In genomic region chr5:151023461-151023860, GRCm38 (mm10) we compare ENCODE assay signal across 7 mouse cellular contexts.
A peak's percentile ranks its signal among the peaks of the same experiment; 100 is the strongest.
DNase-seq lines count a peak whose midpoint lies in the region; ATAC-seq and TF ChIP-seq lines count a peak whose summit lies in the region.

No protein-coding gene starts in this region.

- WGBS in intestine, embryonic 16.5 days = 15% methylated on average over 8 of the region's 8 CpGs
- WGBS in midbrain, embryonic 10.5 days = 6% methylated on average over 8 of the region's 8 CpGs
- WGBS in stomach, embryonic 16.5 days = 9% methylated on average over 8 of the region's 8 CpGs

- H3K4me1 ChIP-seq in cortical plate, adult 2 months (ENCODE audit: control insufficient read depth, insufficient read depth, low read length) = peaks cover 20% of the 10 kb centered on the region
- peaks cover 10% of the 10 kb centered on the region for H3K4me1 ChIP-seq in intestine, embryonic 16.5 days (ENCODE audit: control insufficient read depth, insufficient read depth, low read length)
- peaks cover 24% of the 10 kb centered on the region for H3K4me1 ChIP-seq in midbrain, embryonic 10.5 days
- H3K4me1 ChIP-seq in stomach, embryonic 16.5 days (ENCODE audit: control insufficient read depth, insufficient read depth, low read length) = peaks cover 17% of the 10 kb centered on the region; the same call in 1 of the 2 replicates

- ATAC-seq in cerebellum, adult (ENCODE audit: insufficient number of reproducible peaks, low FRiP score, low TSS enrichment) = peak; percentile 76
- ATAC-seq in intestine, embryonic 16.5 days = peak; percentile 69
- ATAC-seq in stomach, embryonic 16.5 days (ENCODE audit: insufficient read depth, low FRiP score) = peak; percentile 83

- no peak for TF ChIP-seq CTCF in cortical plate, adult 2 months (IDR thresholded peaks at IDR 0.05; ENCODE audit: extremely low read depth, insufficient read depth, low read length)

- H3K36me3 ChIP-seq in intestine, embryonic 16.5 days (ENCODE audit: control insufficient read depth, insufficient read depth, low read length) = no peaks in the 10 kb centered on the region
- H3K36me3 ChIP-seq in midbrain, embryonic 10.5 days = no peaks in the 10 kb centered on the region
- no peaks in the 10 kb centered on the region for H3K36me3 ChIP-seq in stomach, embryonic 16.5 days (ENCODE audit: control insufficient read depth, insufficient read depth, low read length)

- H3K27me3 ChIP-seq in intestine, embryonic 16.5 days (replicated peaks; ENCODE audit: control insufficient read depth, insufficient read depth, low read length) = no peaks in the 10 kb centered on the region
- no peaks in the 10 kb centered on the region for H3K27me3 ChIP-seq in midbrain, embryonic 10.5 days (ENCODE audit: low read depth, poor library complexity, severe bottlenecking)
- no peaks in the 10 kb centered on the region for H3K27me3 ChIP-seq in stomach, embryonic 16.5 days (ENCODE audit: control insufficient read depth, insufficient read depth, low read length)

- no peak overlapping the region for H3K4me2 ChIP-seq in intestine, embryonic 16.5 days (ENCODE audit: low read depth, low read length)
- peak overlapping the region; percentile 24; the same call in 1 of the 2 replicates for H3K4me2 ChIP-seq in stomach, embryonic 16.5 days (ENCODE audit: low read depth, low read length)

- no peaks in the 10 kb centered on the region for H3K9me3 ChIP-seq in intestine, embryonic 16.5 days (ENCODE audit: control insufficient read depth, low read length)
- no peaks in the 10 kb centered on the region for H3K9me3 ChIP-seq in midbrain, embryonic 10.5 days (replicated peaks)
- H3K9me3 ChIP-seq in stomach, embryonic 16.5 days (replicated peaks; ENCODE audit: control insufficient read depth, low read length) = no peaks in the 10 kb centered on the region

- H3K4me3 ChIP-seq in cortical plate, adult 2 months (ENCODE audit: insufficient read depth, low read length) = no peak overlapping the region
- H3K4me3 ChIP-seq in intestine, embryonic 16.5 days (ENCODE audit: low read length) = no peak overlapping the region; the same call in 1 of the 2 replicates
- H3K4me3 ChIP-seq in midbrain, embryonic 10.5 days = peak overlapping the region; percentile 20; the same call in 1 of the 2 replicates
- no peak overlapping the region for H3K4me3 ChIP-seq in stomach, embryonic 16.5 days (replicated peaks; ENCODE audit: low read length)

- DNase-seq in heart, adult 11 months = peak; percentile 96
- peak; percentile 38 for DNase-seq in midbrain, embryonic 10.5 days (ENCODE audit: low spot score)
- DNase-seq in spleen, postnatal 4 days (ENCODE audit: low spot score in 2 of 2) = no peak

- H3K9ac ChIP-seq in intestine, embryonic 16.5 days (ENCODE audit: low read depth, low read length) = no peak overlapping the region
- H3K9ac ChIP-seq in stomach, embryonic 16.5 days (ENCODE audit: low read length) = peak overlapping the region; percentile 37; the same call in 1 of the 2 replicates

- peak overlapping the region; percentile 71 for H3K27ac ChIP-seq in cortical plate, adult 2 months (ENCODE audit: insufficient read depth, low read length)
- peak overlapping the region; percentile 60 for H3K27ac ChIP-seq in intestine, embryonic 16.5 days (ENCODE audit: low read length)
- H3K27ac ChIP-seq in midbrain, embryonic 10.5 days (replicated peaks) = peak overlapping the region; percentile 23; the same call in 1 of the 2 replicates
- H3K27ac ChIP-seq in stomach, embryonic 16.5 days (ENCODE audit: low read length) = peak overlapping the region; percentile 81

- TF ChIP-seq POLR2A in cortical plate, adult 2 months (IDR thresholded peaks at IDR 0.05; ENCODE audit: extremely low read depth, insufficient read depth, low read length) = no peak

Comparison
In these comparisons a context has a peak if more than half of its experiments do, and no peak if none do; other contexts are left out.
1. H3K27ac ChIP-seq: peak in every context shown above with its lines; median percentile 81 in stomach, embryonic 16.5 days; 71 in cortical plate, adult 2 months; 60 in intestine, embryonic 16.5 days; 23 in midbrain, embryonic 10.5 days.
2. DNase-seq: peak in heart, adult 11 months (single experiment) and midbrain, embryonic 10.5 days (single experiment); none in spleen, postnatal 4 days (0 of 2).
3. Peak in every context shown above with its lines, with median percentiles within 50 percentile points of each other: ATAC-seq.